Mouse (Mus musculus): ENCODE results near the gene Noto. TPM values are rescaled to one million over a fixed set of nuclear protein-coding genes. Genes with fewer than 3 reads are reported as not detected.

Noto gene
- polyA plus RNA-seq, 1 experiment = 0.22 TPM

DNA sequence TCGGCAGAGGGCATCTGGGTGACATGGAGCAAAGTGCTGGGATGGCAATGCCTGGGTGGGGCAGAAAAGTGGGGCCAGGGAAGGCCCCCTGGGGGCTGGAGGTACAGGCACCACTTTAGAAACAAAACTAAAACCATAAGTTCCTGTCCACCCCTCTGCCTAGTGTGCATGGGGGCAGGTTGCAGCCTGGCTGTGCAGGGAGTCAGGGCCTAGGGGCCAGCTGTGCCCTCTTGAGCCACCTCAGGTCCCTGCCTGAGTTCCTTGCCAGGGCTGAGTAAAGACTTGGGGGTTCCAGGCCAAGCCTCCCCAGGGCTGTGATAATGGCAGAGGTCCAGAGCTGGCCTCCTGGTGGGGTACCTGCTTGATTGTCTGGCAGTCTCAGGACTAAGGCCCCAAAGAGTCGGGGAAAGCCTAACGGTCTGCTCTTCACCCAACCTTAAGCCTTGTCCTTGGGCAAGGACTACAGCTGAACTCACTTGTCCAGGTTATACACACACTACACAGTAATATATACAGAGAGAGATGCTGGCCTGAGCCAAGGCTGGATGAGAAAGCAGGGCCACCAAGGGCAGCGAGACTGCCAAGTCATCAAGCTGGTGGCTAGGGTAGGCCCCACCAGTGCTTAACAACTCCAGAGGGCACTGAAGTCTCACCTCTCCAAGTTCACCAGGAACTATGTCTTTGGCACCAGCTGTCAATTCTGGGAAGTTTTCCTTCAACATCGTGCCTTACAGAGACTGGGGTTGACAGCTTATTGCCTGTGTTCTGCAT, 46.2 kb downstream of the Noto start:
- TF ChIP-seq CTCF (IDR thresholded peaks at IDR 0.05; ENCODE audit: borderline replicate concordance, control insufficient read depth, extremely low read depth, insufficient read depth, low read length, poor library complexity) (no peak), POLR2A (IDR thresholded peaks at IDR 0.05; ENCODE audit: control insufficient read depth, extremely low read depth, insufficient read depth, low read length, poor library complexity) (no peak)
- Histone ChIP-seq H3K4me1 (replicated peaks; ENCODE audit: control insufficient read depth, insufficient read depth, low read length) (no peaks in the 10 kb centered on the region), H3K27ac (ENCODE audit: control insufficient read depth, insufficient read depth, low read length) (no peak overlapping the region), H3K36me3 (ENCODE audit: control insufficient read depth, insufficient read depth, low read length) (peaks cover 44% of the 10 kb centered on the region), H3K4me3 (ENCODE audit: control insufficient read depth, insufficient read depth, low read length) (no peak overlapping the region), H3K27me3 (ENCODE audit: control insufficient read depth, insufficient read depth, low read length) (no peaks in the 10 kb centered on the region)
- whole genome bisulfite sequencing = 86% methylated on average over 5 of the region's 5 CpGs
- DNase-seq = no peak

DNA sequence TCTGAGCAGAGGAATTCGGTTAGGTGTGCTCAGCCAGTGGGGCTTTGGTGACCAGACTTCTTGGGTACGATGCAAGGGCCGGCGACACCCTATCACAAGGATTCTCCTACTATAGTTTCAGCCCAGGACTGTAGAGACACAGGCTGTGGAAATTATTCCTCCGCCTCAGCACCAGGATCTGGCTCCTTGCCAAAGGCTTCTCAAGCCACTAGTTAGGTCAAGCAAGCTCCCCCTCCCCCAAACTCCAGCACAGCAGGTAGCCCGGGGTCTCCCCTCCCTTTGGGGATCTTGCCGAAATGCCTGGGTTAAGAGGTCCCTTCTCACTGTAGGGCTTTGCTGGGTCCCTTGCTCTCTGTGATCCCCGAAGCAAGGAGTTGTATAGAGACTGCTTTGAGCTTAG, 48.3 kb downstream of the Noto start:
- no peak overlapping the region for H3K4me3 ChIP-seq (ENCODE audit: control insufficient read depth, insufficient read depth, low read length)
- TF ChIP-seq POLR2A (IDR thresholded peaks at IDR 0.05; ENCODE audit: control insufficient read depth, extremely low read depth, insufficient read depth, low read length, poor library complexity) (no peak), CTCF (IDR thresholded peaks at IDR 0.05; ENCODE audit: borderline replicate concordance, control insufficient read depth, extremely low read depth, insufficient read depth, low read length, poor library complexity) (no peak)
- H3K27ac ChIP-seq (ENCODE audit: control insufficient read depth, insufficient read depth, low read length) = no peak overlapping the region
- no peaks in the 10 kb centered on the region for H3K27me3 ChIP-seq (ENCODE audit: control insufficient read depth, insufficient read depth, low read length)
- DNase-seq = no peak
- WGBS = 81% methylated on average over 8 of the region's 8 CpGs
- no peaks in the 10 kb centered on the region for H3K4me1 ChIP-seq (replicated peaks; ENCODE audit: control insufficient read depth, insufficient read depth, low read length)
- peaks cover 22% of the 10 kb centered on the region for H3K36me3 ChIP-seq (ENCODE audit: control insufficient read depth, insufficient read depth, low read length)

DNA sequence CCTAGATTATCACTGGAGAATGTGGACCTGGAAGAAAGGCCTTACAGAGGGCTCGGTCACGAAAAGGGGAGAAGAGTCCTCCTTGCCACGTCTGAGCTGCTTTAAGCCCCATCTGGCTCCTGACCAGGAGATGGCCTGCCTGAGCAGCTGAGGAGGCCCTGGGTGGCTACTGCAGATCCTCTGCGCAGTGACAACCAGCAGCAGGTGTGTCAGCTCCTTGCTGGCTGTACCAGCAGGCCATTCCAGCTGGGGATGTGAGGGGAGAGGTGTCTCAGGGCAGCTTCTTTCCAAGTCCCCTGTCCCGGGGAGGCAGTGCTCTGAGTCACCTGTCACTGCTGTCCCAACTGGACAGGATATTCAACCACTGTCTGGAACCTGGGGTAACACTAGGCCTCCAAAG, 48.9 kb downstream of the Noto start:
- no peak overlapping the region for H3K4me3 ChIP-seq (ENCODE audit: control insufficient read depth, insufficient read depth, low read length)
- H3K27me3 ChIP-seq (ENCODE audit: control insufficient read depth, insufficient read depth, low read length) = no peaks in the 10 kb centered on the region
- WGBS = 82% methylated on average over 5 of the region's 5 CpGs
- no peak overlapping the region for H3K27ac ChIP-seq (ENCODE audit: control insufficient read depth, insufficient read depth, low read length)
- no peaks in the 10 kb centered on the region for H3K4me1 ChIP-seq (replicated peaks; ENCODE audit: control insufficient read depth, insufficient read depth, low read length)
- no peak for TF ChIP-seq POLR2A (IDR thresholded peaks at IDR 0.05; ENCODE audit: control insufficient read depth, extremely low read depth, insufficient read depth, low read length, poor library complexity)
- no peak for TF ChIP-seq CTCF (IDR thresholded peaks at IDR 0.05; ENCODE audit: borderline replicate concordance, control insufficient read depth, extremely low read depth, insufficient read depth, low read length, poor library complexity)
- H3K36me3 ChIP-seq (ENCODE audit: control insufficient read depth, insufficient read depth, low read length) = peaks cover 17% of the 10 kb centered on the region
- no peak for DNase-seq

DNA sequence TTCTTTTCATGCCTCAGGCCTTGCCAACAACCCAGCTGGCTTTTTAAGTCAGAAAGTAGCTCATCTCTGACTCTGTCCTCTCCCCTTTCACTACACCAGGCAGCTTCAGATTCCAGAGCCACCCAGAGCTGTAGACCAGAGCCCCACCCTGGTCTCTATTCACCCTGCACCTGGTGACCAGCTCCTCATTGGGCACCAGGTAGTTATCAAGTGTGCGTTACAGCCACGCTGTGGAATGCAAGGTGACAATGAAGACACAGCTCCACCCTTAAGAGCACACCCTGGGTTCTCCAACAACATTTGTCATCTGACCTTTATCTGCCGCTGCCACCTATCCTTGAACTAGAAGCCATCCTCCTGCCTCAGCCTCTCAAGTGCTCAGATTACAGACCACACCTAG, 51.9 kb downstream of the Noto start:
- no peak overlapping the region for H3K4me3 ChIP-seq (ENCODE audit: control insufficient read depth, insufficient read depth, low read length)
- 89% methylated on average over 3 of the region's 3 CpGs for WGBS
- H3K27me3 ChIP-seq (ENCODE audit: control insufficient read depth, insufficient read depth, low read length) = no peaks in the 10 kb centered on the region; the same call in 1 of the 2 replicates
- DNase-seq = no peak
- no peaks in the 10 kb centered on the region for H3K4me1 ChIP-seq (replicated peaks; ENCODE audit: control insufficient read depth, insufficient read depth, low read length)
- H3K36me3 ChIP-seq (ENCODE audit: control insufficient read depth, insufficient read depth, low read length) = no peaks in the 10 kb centered on the region
- H3K27ac ChIP-seq (ENCODE audit: control insufficient read depth, insufficient read depth, low read length) = no peak overlapping the region
- TF ChIP-seq POLR2A (IDR thresholded peaks at IDR 0.05; ENCODE audit: control insufficient read depth, extremely low read depth, insufficient read depth, low read length, poor library complexity) = no peak
- no peak for TF ChIP-seq CTCF (IDR thresholded peaks at IDR 0.05; ENCODE audit: borderline replicate concordance, control insufficient read depth, extremely low read depth, insufficient read depth, low read length, poor library complexity)

DNA sequence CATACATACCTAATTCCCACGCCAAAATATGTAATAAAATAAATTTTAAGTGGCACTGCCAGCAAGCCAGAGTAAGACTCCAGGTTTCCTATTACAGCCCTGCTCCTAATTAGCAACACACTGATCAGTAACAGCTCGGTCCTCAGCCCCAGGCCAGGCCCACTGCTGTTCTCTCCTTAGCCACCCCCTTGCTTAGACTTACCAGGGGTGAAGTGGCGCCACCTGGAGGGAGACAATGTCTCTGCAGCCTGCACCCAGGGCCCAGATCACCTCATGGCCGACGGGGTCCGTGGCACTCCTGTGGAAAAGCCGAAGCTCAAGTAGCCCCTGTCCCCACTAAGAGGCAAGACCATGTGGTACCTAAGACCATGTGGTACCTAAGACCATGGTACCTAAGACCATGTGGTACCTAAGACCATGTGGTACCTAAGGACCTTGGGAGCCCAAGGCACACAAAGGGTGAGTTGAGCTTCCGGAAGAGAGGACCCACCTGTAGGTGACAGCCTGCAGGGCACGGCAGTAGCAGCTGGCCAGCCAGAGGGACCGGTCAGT, 53.8 kb downstream of the Noto start:
- WGBS = 44% methylated on average over 10 of the region's 10 CpGs
- peak; percentile 33 for DNase-seq
- no peak overlapping the region for H3K4me3 ChIP-seq (ENCODE audit: control insufficient read depth, insufficient read depth, low read length)
- no peak overlapping the region for H3K27ac ChIP-seq (ENCODE audit: control insufficient read depth, insufficient read depth, low read length)
- TF ChIP-seq POLR2A (IDR thresholded peaks at IDR 0.05; ENCODE audit: control insufficient read depth, extremely low read depth, insufficient read depth, low read length, poor library complexity) (no peak), CTCF (IDR thresholded peaks at IDR 0.05; ENCODE audit: borderline replicate concordance, control insufficient read depth, extremely low read depth, insufficient read depth, low read length, poor library complexity) (0 out of 2 replicates have a peak, but pooled peaks have one; percentile 39)
- no peaks in the 10 kb centered on the region for H3K36me3 ChIP-seq (ENCODE audit: control insufficient read depth, insufficient read depth, low read length)
- peaks cover 2% of the 10 kb centered on the region; the same call in 1 of the 2 replicates for H3K27me3 ChIP-seq (ENCODE audit: control insufficient read depth, insufficient read depth, low read length)
- no peaks in the 10 kb centered on the region for H3K4me1 ChIP-seq (replicated peaks; ENCODE audit: control insufficient read depth, insufficient read depth, low read length)

DNA sequence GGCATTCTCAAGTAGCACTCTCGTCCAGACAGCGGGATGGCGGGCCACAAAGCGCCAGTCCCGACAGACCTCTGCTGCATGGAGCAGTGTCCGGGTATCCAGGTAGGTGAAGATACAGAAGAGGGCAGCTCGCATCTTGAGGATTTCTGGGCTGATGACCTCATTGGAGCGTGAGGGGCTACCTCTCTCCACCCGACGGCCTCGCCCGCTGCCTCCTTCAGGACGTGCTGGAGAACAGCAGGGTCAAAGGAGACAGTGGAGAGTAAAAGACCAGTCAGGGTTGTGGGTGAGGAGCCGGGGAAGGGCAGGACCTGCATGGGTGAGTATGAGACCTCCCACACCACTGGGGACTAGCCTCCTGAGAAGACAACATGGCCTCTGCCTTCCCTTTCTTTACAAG, 54.7 kb downstream of the Noto start:
- H3K27ac ChIP-seq (ENCODE audit: control insufficient read depth, insufficient read depth, low read length) = no peak overlapping the region
- no peak for DNase-seq
- TF ChIP-seq CTCF (IDR thresholded peaks at IDR 0.05; ENCODE audit: borderline replicate concordance, control insufficient read depth, extremely low read depth, insufficient read depth, low read length, poor library complexity) (no peak), POLR2A (IDR thresholded peaks at IDR 0.05; ENCODE audit: control insufficient read depth, extremely low read depth, insufficient read depth, low read length, poor library complexity) (no peak)
- H3K36me3 ChIP-seq (ENCODE audit: control insufficient read depth, insufficient read depth, low read length) = no peaks in the 10 kb centered on the region
- H3K27me3 ChIP-seq (ENCODE audit: control insufficient read depth, insufficient read depth, low read length) = peaks cover 2% of the 10 kb centered on the region; the same call in 1 of the 2 replicates
- WGBS = 52% methylated on average over 14 of the region's 14 CpGs
- no peak overlapping the region for H3K4me3 ChIP-seq (ENCODE audit: control insufficient read depth, insufficient read depth, low read length)
- no peaks in the 10 kb centered on the region for H3K4me1 ChIP-seq (replicated peaks; ENCODE audit: control insufficient read depth, insufficient read depth, low read length)

Other genes starting within 250 kb of the Noto start
- gene Emx1, start 236.4 kb upstream of the Noto start, polyA plus RNA-seq (2012; rRNA removed) = 0.23 and 0.40 TPM in 2 replicates
- gene Sfxn5, start 90.5 kb upstream of the Noto start, polyA plus RNA-seq (2012; rRNA removed) = 3.7 and 5.9 TPM in 2 replicates
- 10.2 and 13.5 TPM in 2 replicates for gene Rab11fip5, start 49.3 kb upstream of the Noto start, polyA plus RNA-seq (2012; rRNA removed)
- gene Smyd5, start 8.1 kb downstream of the Noto start, polyA plus RNA-seq (2012; rRNA removed) = 28.4 and 30.0 TPM in 2 replicates
- 166 and 174 TPM in 2 replicates for gene Cct7, start 27.6 kb downstream of the Noto start, polyA plus RNA-seq (2012; rRNA removed)
- gene Pradc1, start 28.1 kb downstream of the Noto start, polyA plus RNA-seq (2012; rRNA removed) = 41.5 and 42.6 TPM in 2 replicates
- 0.03 and 0.04 TPM in 2 replicates for gene Fbxo41, start 79.1 kb downstream of the Noto start, polyA plus RNA-seq (2012; rRNA removed)
- gene Egr4, start 89.7 kb downstream of the Noto start, polyA plus RNA-seq (2012; rRNA removed) = 0.12 and 0.19 TPM in 2 replicates
- 2.4 and 2.7 TPM in 2 replicates for gene Alms1, start 163.6 kb downstream of the Noto start, polyA plus RNA-seq (2012; rRNA removed)

All from thymus, adult 2 months (tissue).